Mouse (Mus musculus): Measurements from ENCODE around the gene Polr1c. TPM values are rescaled to one million over a fixed set of nuclear protein-coding genes. Genes with fewer than 3 reads are reported as not detected.

The Polr1c gene
- 62.8 and 66.8 TPM in 2 replicates for polyA plus RNA-seq (2015; fragmentation: Nextera tagmentation; extraction: Ambion mirVana)

DNA sequence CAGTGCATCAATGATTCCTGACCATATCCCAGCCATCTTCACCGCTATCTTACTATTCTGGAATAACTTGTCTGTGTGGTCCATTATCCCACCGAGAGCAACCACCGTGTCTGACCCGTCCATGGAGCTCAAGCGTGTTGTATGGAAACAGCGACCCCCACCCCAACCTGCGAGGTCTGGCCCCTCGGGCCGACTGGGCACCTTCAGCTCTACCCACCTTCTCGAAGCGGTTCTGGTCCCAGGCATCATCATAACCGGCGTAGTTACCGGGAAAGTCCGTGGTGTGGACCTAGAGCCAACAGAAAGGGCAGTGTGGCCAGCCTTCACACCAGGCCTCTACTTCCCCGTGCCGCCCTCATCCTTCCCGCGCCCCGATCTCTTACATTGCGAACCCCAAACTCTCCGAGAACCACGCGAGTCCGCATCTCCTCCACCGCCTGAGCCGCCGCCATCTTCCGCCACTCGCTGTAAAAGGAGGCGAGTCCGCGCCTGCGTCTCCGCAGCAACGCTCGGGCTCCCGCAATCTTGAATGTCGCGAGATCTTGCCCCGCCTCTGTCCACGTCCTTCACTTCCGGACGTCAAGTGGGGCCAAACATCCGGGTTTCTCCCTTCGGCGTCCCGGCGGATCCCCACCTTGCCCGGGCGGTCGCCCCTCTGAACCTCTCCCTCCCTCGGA, at the start of gene Polr1c, which contains the start of gene Yipf3:
Gene Polr1c, minus strand, starts transcription at position 543 of the 677 bp plus-strand sequence.
Gene Yipf3, plus strand, starts transcription at position 569 of the 677 bp plus-strand sequence.

GRCm38 (mm10) chr17:46282483-46283123, 34.7 kb upstream of the Polr1c start, which contains the start of gene Tjap1:
Gene Tjap1, minus strand, starts transcription at chr17:46283026.

GRCm38 (mm10) chr17:46253452-46254084, 5.7 kb upstream of the Polr1c start, which contains the start of gene Lrrc73:
Gene Lrrc73, plus strand, starts transcription at chr17:46253531.

GRCm38 (mm10) chr17:46202421-46203071, 45.3 kb downstream of the Polr1c start, which contains the start of the genes Polh and Xpo5:
Gene Polh, minus strand, starts transcription at chr17:46202645.
Gene Xpo5, plus strand, starts transcription at chr17:46202782.

MicroRNAs within 50 kb of the gene (microRNA counts, 519-probe panel; counts per million panel counts)
- microRNA mmu-miR-693-3p = 40.5 counts per million
- 40.5 counts per million for microRNA mmu-miR-693-5p

Small RNA genes within 50 kb of the gene (microRNA-seq; reads per million reads assigned to microRNA genes)
- gene Mir693 = not detected

Other genes starting within 250 kb of the Polr1c start
- 4.1 TPM in 2 replicates for gene Vegfa, start 215.7 kb downstream of the Polr1c start, polyA plus RNA-seq (2015; fragmentation: Nextera tagmentation; extraction: Ambion mirVana)
- 154 and 170 TPM in 2 replicates for gene Mrps18a, start 137.1 kb downstream of the Polr1c start, polyA plus RNA-seq (2015; fragmentation: Nextera tagmentation; extraction: Ambion mirVana)
- gene Rsph9, start 103.8 kb downstream of the Polr1c start, polyA plus RNA-seq (2015; fragmentation: Nextera tagmentation; extraction: Ambion mirVana) = 68.4 and 71.7 TPM in 2 replicates
- gene Mad2l1bp, start 94.5 kb downstream of the Polr1c start, polyA plus RNA-seq (2015; fragmentation: Nextera tagmentation; extraction: Ambion mirVana) = 19.2 and 19.4 TPM in 2 replicates
- 24.7 and 30.6 TPM in 2 replicates for gene Gtpbp2, start 87.0 kb downstream of the Polr1c start, polyA plus RNA-seq (2015; fragmentation: Nextera tagmentation; extraction: Ambion mirVana)
- gene Polh, start 45.4 kb downstream of the Polr1c start, polyA plus RNA-seq (2015; fragmentation: Nextera tagmentation; extraction: Ambion mirVana) = 5.2 and 5.6 TPM in 2 replicates
- 20.0 and 21.7 TPM in 2 replicates for gene Xpo5, start 45.3 kb downstream of the Polr1c start, polyA plus RNA-seq (2015; fragmentation: Nextera tagmentation; extraction: Ambion mirVana)
- gene Yipf3, start within 50 bp of the Polr1c start, polyA plus RNA-seq (2015; fragmentation: Nextera tagmentation; extraction: Ambion mirVana) = 84.4 and 99.9 TPM in 2 replicates
- 24.2 and 26.1 TPM in 2 replicates for gene Lrrc73, start 5.5 kb upstream of the Polr1c start, polyA plus RNA-seq (2015; fragmentation: Nextera tagmentation; extraction: Ambion mirVana)
- 17.5 and 21.4 TPM in 2 replicates for gene Tjap1, start 35.0 kb upstream of the Polr1c start, polyA plus RNA-seq (2015; fragmentation: Nextera tagmentation; extraction: Ambion mirVana)
- gene Dlk2, start 49.4 kb upstream of the Polr1c start, polyA plus RNA-seq (2015; fragmentation: Nextera tagmentation; extraction: Ambion mirVana) = 27.2 and 32.3 TPM in 2 replicates
- 6.6 and 8.2 TPM in 2 replicates for gene Abcc10, start 80.3 kb upstream of the Polr1c start, polyA plus RNA-seq (2015; fragmentation: Nextera tagmentation; extraction: Ambion mirVana)
- 24.5 and 28.1 TPM in 2 replicates for gene Zfp318, start 135.7 kb upstream of the Polr1c start, polyA plus RNA-seq (2015; fragmentation: Nextera tagmentation; extraction: Ambion mirVana)
- gene Crip3, start 180.9 kb upstream of the Polr1c start, polyA plus RNA-seq (2015; fragmentation: Nextera tagmentation; extraction: Ambion mirVana) = 0.50 and 1.1 TPM in 2 replicates
- 0.32 TPM in 1 of 2 replicates, not detected in the other for gene Slc22a7, start 190.4 kb upstream of the Polr1c start, polyA plus RNA-seq (2015; fragmentation: Nextera tagmentation; extraction: Ambion mirVana)
- gene Ttbk1, start 239.6 kb upstream of the Polr1c start, polyA plus RNA-seq (2015; fragmentation: Nextera tagmentation; extraction: Ambion mirVana) = 7.8 and 8.7 TPM in 2 replicates
- gene Dnph1, start 248.7 kb upstream of the Polr1c start, polyA plus RNA-seq (2015; fragmentation: Nextera tagmentation; extraction: Ambion mirVana) = 12.4 and 15.1 TPM in 2 replicates

Measured in neural tube, postnatal 0 days (tissue).